Mouse (Mus musculus): ENCODE results near the gene Trim30a.
"Not testable (repeated sequence)": the region's sequence is repeated elsewhere in the genome, so short reads cannot be mapped to it uniquely, and the experiment has no call there.

Trim30a gene

GRCm38 (mm10) chr7:104465065-104465744 is at the start of gene Trim30a:
TSS of gene Trim30a (minus strand) at chr7:104465193.
- DNase-seq (ENCODE audit: low spot score in 2 of 2), result no peak

DNA sequence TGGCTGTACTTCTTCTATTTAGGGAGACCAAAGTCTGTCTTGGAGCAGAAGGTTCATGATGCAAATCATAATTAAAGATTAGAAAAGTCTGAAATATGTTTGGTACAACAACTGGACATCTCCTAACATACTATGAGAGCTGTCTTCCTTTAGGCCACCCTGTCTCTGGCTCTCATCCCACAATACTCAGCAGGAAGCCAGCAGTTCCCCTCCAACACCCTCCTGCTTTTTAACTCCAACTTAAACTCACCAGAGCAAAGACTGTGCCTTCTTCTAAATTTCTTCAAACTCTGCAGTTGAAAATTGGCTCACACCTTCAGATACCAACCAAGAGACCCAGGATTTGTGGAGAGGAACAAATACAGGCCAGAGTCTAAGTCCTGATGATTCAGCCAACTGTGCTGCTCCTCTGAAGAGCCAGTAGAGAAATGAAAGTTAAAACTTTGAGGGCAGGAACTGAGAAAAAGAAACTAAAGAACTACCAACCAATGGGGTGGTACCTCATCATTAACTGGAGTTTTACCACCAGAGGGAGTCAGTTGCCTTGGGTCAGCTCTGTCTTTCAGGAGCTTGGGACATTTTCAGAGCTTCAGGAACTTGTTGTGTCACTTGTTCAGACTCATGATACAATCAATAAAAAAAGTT is 42.5 kb upstream of the Trim30a start, which contains the start of gene Trim30d:
Gene Trim30d (minus strand): TSS at position 429 of the 645 bp plus-strand sequence.
- DNase-seq (ENCODE audit: low spot score in 2 of 2), result not testable (repeated sequence)

GRCm38 (mm10) chr7:104501589-104502371 is 36.8 kb upstream of the Trim30a start:
- DNase-seq (ENCODE audit: low spot score in 2 of 2), result no peak

DNA sequence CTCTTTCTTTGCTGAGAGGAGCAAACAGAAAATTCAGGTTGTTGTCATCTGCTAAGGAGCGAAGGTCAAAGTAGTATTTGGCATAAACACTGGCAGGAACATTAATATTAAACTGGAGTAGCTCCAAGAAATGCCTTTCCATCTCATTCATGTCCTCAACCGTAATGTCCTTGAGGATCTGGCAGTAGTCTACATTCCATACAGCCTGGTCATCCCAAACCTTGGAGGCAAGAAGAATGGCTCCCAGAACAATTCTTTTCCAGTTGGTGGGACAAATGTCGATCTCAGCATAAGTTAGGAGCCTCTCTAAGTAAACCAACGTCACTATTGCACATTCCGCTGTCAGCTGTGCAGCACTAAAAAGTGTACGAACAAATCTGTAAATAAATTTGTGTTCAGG is 36.2 kb upstream of the Trim30a start:
- not testable (repeated sequence) for DNase-seq (ENCODE audit: low spot score in 2 of 2)

GRCm38 (mm10) chr7:104499464-104499863 is 34.5 kb upstream of the Trim30a start:
- not testable (repeated sequence) for DNase-seq (ENCODE audit: low spot score in 2 of 2)

DNA sequence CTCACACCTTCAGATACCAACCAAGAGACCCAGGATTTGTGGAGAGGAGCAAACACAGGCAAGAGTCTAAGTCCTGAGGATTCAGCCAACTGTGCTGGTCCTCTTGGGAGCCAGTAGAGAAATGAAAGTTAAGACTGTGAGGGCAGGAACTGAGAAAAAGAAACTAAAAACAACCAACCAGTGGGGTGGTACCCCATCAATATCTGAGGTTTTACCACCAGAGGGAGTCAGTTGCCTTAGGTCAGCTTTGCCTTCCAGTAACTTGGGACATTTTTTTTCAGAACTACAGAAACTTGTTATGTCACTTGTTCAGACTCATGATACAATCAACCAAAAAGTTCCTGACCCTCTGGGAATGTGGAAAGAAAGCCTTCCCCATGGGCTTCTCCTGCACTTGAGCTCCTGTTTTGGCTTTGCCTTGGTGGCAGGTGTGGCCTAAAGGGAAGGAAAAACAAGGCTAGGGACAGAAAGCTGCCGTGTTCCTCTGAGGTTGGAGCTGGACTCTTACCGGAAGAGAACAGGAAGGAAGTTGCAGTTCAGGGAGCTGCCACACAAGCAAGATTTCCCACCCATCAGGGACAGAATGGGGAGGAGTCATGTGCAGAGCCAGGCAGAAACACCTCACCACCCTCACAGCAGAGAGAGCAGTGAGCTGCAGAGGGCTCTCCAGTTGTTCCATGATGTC is 18.9 kb downstream of the Trim30a start:
- DNase-seq (ENCODE audit: low spot score in 2 of 2), result no peak

DNA sequence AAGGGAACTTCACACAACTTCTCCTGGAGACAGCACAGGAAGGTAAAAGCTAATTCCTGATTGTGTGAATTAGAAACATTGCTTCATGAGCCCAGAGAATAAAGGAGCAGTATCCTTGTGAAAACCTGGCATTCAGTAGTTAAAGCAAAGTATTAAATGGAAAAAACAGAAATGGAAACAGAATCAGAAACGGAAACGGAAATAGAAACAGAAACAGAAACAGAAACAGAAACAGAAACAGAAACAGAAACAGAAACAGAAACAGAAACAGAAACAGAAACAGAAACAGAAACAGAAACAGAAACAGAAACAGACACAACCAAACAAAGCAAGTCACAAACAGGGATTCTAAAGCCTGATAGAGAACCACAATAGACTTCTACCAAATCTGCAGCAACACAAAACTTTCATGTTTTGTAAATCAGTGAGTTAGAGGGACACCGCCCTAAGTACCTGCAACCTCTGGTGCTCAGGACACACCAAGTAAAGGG is 60.5 kb downstream of the Trim30a start:
- DNase-seq (ENCODE audit: low spot score in 2 of 2), result no peak

- DNase-seq (ENCODE audit: low spot score in 2 of 2), result no peak
These were observed 63.9 kb downstream of the Trim30a start for GRCm38 (mm10) chr7:104401140-104401539.

- DNase-seq (ENCODE audit: low spot score in 2 of 2), result no peak
These were observed 64.3 kb downstream of the Trim30a start, which contains the start of gene Trim30c for GRCm38 (mm10) chr7:104400698-104401097. TSS of gene Trim30c (minus strand) at chr7:104400837.

DNA sequence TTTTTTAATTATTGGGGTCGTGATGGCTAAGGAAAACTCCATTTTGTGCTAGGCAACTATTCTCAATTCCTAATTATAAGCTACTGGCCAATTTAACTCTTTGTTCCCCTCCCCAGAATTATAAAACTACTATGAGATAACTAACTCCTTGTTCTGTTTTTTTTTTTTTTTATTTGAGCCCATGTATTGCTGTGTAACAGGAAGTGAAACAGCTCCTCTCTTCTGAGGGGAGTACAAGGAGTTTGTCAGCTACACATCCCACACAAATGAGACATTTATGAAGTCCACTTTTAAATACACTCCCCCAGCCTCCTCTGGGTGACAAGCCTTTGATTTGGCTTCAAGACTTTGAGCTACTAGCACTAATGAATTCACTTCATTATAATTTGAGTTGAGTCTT is 66.5 kb downstream of the Trim30a start:
- no peak for DNase-seq (ENCODE audit: low spot score in 2 of 2)

GRCm38 (mm10) chr7:104369736-104370414 is 95.1 kb downstream of the Trim30a start, which contains the start of gene Trim30b:
TSS of gene Trim30b (minus strand) at chr7:104369884.
- no peak for DNase-seq (ENCODE audit: low spot score in 2 of 2)

GRCm38 (mm10) chr7:104366339-104366738 is 98.7 kb downstream of the Trim30a start:
- no peak for DNase-seq (ENCODE audit: low spot score in 2 of 2)

Measured in frontal cortex, postnatal 25 days (tissue).